Mouse (Mus musculus): Measurements from ENCODE around the gene Oser1. TPM values are rescaled to one million over a fixed set of nuclear protein-coding genes. Genes with fewer than 3 reads are reported as not detected.
"Not testable (repeated sequence)": the region's sequence is repeated elsewhere in the genome, so short reads cannot be mapped to it uniquely, and the experiment has no call there.

Gene Oser1
- total and polyA plus RNA-seq, 3 experiments, result 43.8 to 53.9 TPM; not detected in 1

GRCm38 (mm10) chr2:163412419-163412818, 12.1 kb downstream of the Oser1 start:
- Histone ChIP-seq H3K27ac (ENCODE audit: control insufficient read depth, low read depth, low read length) (no peak overlapping the region), H3K27me3 (ENCODE audit: control insufficient read depth in 1 of 2, insufficient read depth in 2 of 2, low read length in 2 of 2) (no peaks in the 10 kb centered on the region), H3K36me3 (ENCODE audit: control insufficient read depth in 1 of 2, insufficient read depth in 2 of 2, low read length in 2 of 2) (peaks cover 16 to 31% of the 10 kb centered on the region in 2 experiments), H3K79me2 (ENCODE audit: control insufficient read depth, insufficient read depth, low read length, poor library complexity) (peaks cover 16% of the 10 kb centered on the region), H3K9me3 (replicated peaks; ENCODE audit: insufficient read depth, low read length) (no peaks in the 10 kb centered on the region), H3K9ac (ENCODE audit: control insufficient read depth, low read depth, low read length, poor library complexity, severe bottlenecking) (no peak overlapping the region), H3K4me1 (ENCODE audit: control insufficient read depth in 1 of 2, insufficient read depth in 2 of 2, low read length in 2 of 2) (peaks cover 0 to 3% of the 10 kb centered on the region in 2 experiments; a peak in 1 of 4 replicates), H3K4me3 (ENCODE audit: control insufficient read depth in 1 of 2, insufficient read depth in 1 of 2, low read depth in 2 of 2, low read length in 2 of 2) (no peak overlapping the region)
- TF ChIP-seq ZMIZ1 (IDR thresholded peaks at IDR 0.05; ENCODE audit: low read depth, low read length), result no peak
- no peak for TF ChIP-seq MXI1 (IDR thresholded peaks at IDR 0.05; ENCODE audit: low read depth, low read length)
- no peak for TF ChIP-seq MYC (IDR thresholded peaks at IDR 0.05; ENCODE audit: low read depth, low read length)
- TF ChIP-seq GATA1 (IDR thresholded peaks at IDR 0.05; ENCODE audit: low read depth, low read length), result no peak
- TF ChIP-seq USF2 (IDR thresholded peaks at IDR 0.05; ENCODE audit: borderline replicate concordance in 1 of 2, insufficient read depth in 1 of 2, low read depth in 1 of 2, low read length in 2 of 2), result no peak
- TF ChIP-seq NELFE (IDR thresholded peaks at IDR 0.05; ENCODE audit: low read depth, low read length), result no peak
- no peak for TF ChIP-seq ELF1 (IDR thresholded peaks at IDR 0.05; ENCODE audit: low read depth, low read length)
- TF ChIP-seq RCOR1 (IDR thresholded peaks at IDR 0.05; ENCODE audit: low read depth, low read length), result no peak
- no peak for TF ChIP-seq BHLHE40 (IDR thresholded peaks at IDR 0.05; ENCODE audit: borderline replicate concordance, low read depth, low read length)
- DNase-seq (ENCODE audit: low read depth, low spot score), result no peak

GRCm38 (mm10) chr2:163411840-163412239, 12.7 kb downstream of the Oser1 start:
- no peak overlapping the region for H3K27ac ChIP-seq (ENCODE audit: control insufficient read depth, low read depth, low read length)
- H3K4me3 ChIP-seq (ENCODE audit: control insufficient read depth in 1 of 2, insufficient read depth in 1 of 2, low read depth in 2 of 2, low read length in 2 of 2), result no peak overlapping the region
- H3K27me3 ChIP-seq (ENCODE audit: control insufficient read depth in 1 of 2, insufficient read depth in 2 of 2, low read length in 2 of 2), result no peaks in the 10 kb centered on the region
- no peak for DNase-seq (ENCODE audit: low read depth, low spot score)
- peaks cover 0 to 3% of the 10 kb centered on the region in 2 experiments; a peak in 1 of 4 replicates for H3K4me1 ChIP-seq (ENCODE audit: control insufficient read depth in 1 of 2, insufficient read depth in 2 of 2, low read length in 2 of 2)
- peaks cover 11% of the 10 kb centered on the region for H3K79me2 ChIP-seq (ENCODE audit: control insufficient read depth, insufficient read depth, low read length, poor library complexity)
- H3K36me3 ChIP-seq (ENCODE audit: control insufficient read depth in 1 of 2, insufficient read depth in 2 of 2, low read length in 2 of 2), result peaks cover 12 to 33% of the 10 kb centered on the region in 2 experiments
- H3K9me3 ChIP-seq (replicated peaks; ENCODE audit: insufficient read depth, low read length), result no peaks in the 10 kb centered on the region
- H3K9ac ChIP-seq (ENCODE audit: control insufficient read depth, low read depth, low read length, poor library complexity, severe bottlenecking), result no peak overlapping the region
- TF ChIP-seq HCFC1 (IDR thresholded peaks at IDR 0.05; ENCODE audit: low read depth, low read length), result no peak
- no peak for TF ChIP-seq GATA1 (IDR thresholded peaks at IDR 0.05; ENCODE audit: low read depth, low read length)
- no peak for TF ChIP-seq SMC3 (IDR thresholded peaks at IDR 0.05; ENCODE audit: low read depth, low read length)
- no peak for TF ChIP-seq ZC3H11A (IDR thresholded peaks at IDR 0.05; ENCODE audit: low read depth, low read length)
- no peak for TF ChIP-seq MEF2A (IDR thresholded peaks at IDR 0.05; ENCODE audit: extremely low read depth, insufficient replicate concordance, low read depth, low read length, poor library complexity, severe bottlenecking)
- TF ChIP-seq ZMIZ1 (IDR thresholded peaks at IDR 0.05; ENCODE audit: low read depth, low read length), result no peak
- TF ChIP-seq ZKSCAN1 (IDR thresholded peaks at IDR 0.05; ENCODE audit: low read depth, low read length), result no peak
- TF ChIP-seq NRF1 (IDR thresholded peaks at IDR 0.05; ENCODE audit: insufficient read depth, low read depth, low read length, poor library complexity, severe bottlenecking), result no peak
- TF ChIP-seq CHD1 (IDR thresholded peaks at IDR 0.05; ENCODE audit: low read depth, low read length), result no peak
- TF ChIP-seq MYB (IDR thresholded peaks at IDR 0.05; ENCODE audit: low read depth, low read length), result no peak
- no peak for TF ChIP-seq MAX (IDR thresholded peaks at IDR 0.05; ENCODE audit: low read length)
- no peak for TF ChIP-seq GABPA (IDR thresholded peaks at IDR 0.05; ENCODE audit: low read depth, low read length)
- TF ChIP-seq POLR2AphosphoS2 (IDR thresholded peaks at IDR 0.05; ENCODE audit: low read length), result no peak

- not testable (repeated sequence) for H3K27ac ChIP-seq (ENCODE audit: control insufficient read depth, low read depth, low read length); H3K4me1 ChIP-seq (ENCODE audit: control insufficient read depth in 1 of 2, insufficient read depth in 2 of 2, low read length in 2 of 2); H3K9me3 ChIP-seq (replicated peaks; ENCODE audit: insufficient read depth, low read length); H3K27me3 ChIP-seq (ENCODE audit: control insufficient read depth in 1 of 2, insufficient read depth in 2 of 2, low read length in 2 of 2); H3K4me3 ChIP-seq (ENCODE audit: control insufficient read depth in 1 of 2, insufficient read depth in 1 of 2, low read depth in 2 of 2, low read length in 2 of 2); DNase-seq (ENCODE audit: low read depth, low spot score); H3K9ac ChIP-seq (ENCODE audit: control insufficient read depth, low read depth, low read length, poor library complexity, severe bottlenecking)
- H3K36me3 ChIP-seq (ENCODE audit: control insufficient read depth in 1 of 2, insufficient read depth in 2 of 2, low read length in 2 of 2), result peaks cover 8 to 33% of the 10 kb centered on the region in 2 experiments
- H3K79me2 ChIP-seq (ENCODE audit: control insufficient read depth, insufficient read depth, low read length, poor library complexity), result peaks cover 11% of the 10 kb centered on the region
Observed at GRCm38 (mm10) chr2:163411344-163411743, 13.2 kb downstream of the Oser1 start.

All from MEL (cell line).